Mouse (Mus musculus) ES-Bruce4 (cell line): ENCODE results near the gene Cyth3. TPM values are rescaled to one million over a fixed set of nuclear protein-coding genes. Genes with fewer than 3 reads are reported as not detected.
A peak's percentile ranks its signal among the peaks of the same experiment; 100 is the strongest.

Source experiments
- H3K27ac ChIP-seq: 2 replicates; pipeline ENCODE4 v1.5.1; 2012; ENCODE audit warnings: low read length, inconsistent platforms; ENCODE audit not compliant: insufficient read depth
- H3K27me3 ChIP-seq: 2 replicates; pipeline ENCODE4 v1.6.1; 2012; ENCODE audit warnings: mild to moderate bottlenecking, low read length, inconsistent platforms; ENCODE audit not compliant: control insufficient read depth, poor library complexity, insufficient read depth, severe bottlenecking
- H3K36me3 ChIP-seq: 2 replicates; pipeline ENCODE4 v1.6.1; 2012; ENCODE audit warnings: inconsistent platforms, mild to moderate bottlenecking, low read length, moderate library complexity; ENCODE audit not compliant: control insufficient read depth, poor library complexity, insufficient read depth, severe bottlenecking
- H3K4me1 ChIP-seq: one replicate; pipeline ENCODE4 v1.8.1; 2011; ENCODE audit warnings: low read length; ENCODE audit not compliant: control insufficient read depth, insufficient read depth
- H3K4me3 ChIP-seq: 2 replicates; pipeline ENCODE4 v1.5.1; 2011; ENCODE audit warnings: low read depth, mild to moderate bottlenecking, low read length
- H3K9ac ChIP-seq: 2 replicates; pipeline ENCODE4 v1.6.1; 2012; ENCODE audit warnings: low read depth, mild to moderate bottlenecking, inconsistent platforms; ENCODE audit not compliant: poor library complexity, severe bottlenecking
- H3K9me3 ChIP-seq: replicated peaks from 2 replicates; pipeline ENCODE4 v1.6.1; 2012; ENCODE audit warnings: mild to moderate bottlenecking, low read length, inconsistent platforms; ENCODE audit not compliant: control insufficient read depth, poor library complexity, insufficient read depth, severe bottlenecking
- CTCF ChIP-seq: IDR thresholded peaks from one replicate; pipeline ENCODE4 v1.8.1; 2011; ENCODE audit warnings: low read depth, low read length
- EP300 ChIP-seq: IDR thresholded peaks from 2 replicates; pipeline ENCODE4 v1.6.1; 2011; ENCODE audit warnings: low read depth, low read length; ENCODE audit not compliant: insufficient read depth
- POLR2A ChIP-seq: IDR thresholded peaks from one replicate; pipeline ENCODE4 v1.8.1; 2011; ENCODE audit warnings: low read length; ENCODE audit not compliant: insufficient read depth
- polyA plus RNA-seq: library from polyadenylated mRNA; stranded (reverse); fragments of >200 nt; gene quantifications from 2 replicates; pipeline ENCODE4 v1.2.4, GENCODE M21; 2011; ENCODE audit warnings: low read depth; ENCODE audit not compliant: missing spikeins, insufficient read depth, insufficient read length

Gene Cyth3
- polyA plus RNA-seq, 1 experiment = 15.5 TPM

DNA sequence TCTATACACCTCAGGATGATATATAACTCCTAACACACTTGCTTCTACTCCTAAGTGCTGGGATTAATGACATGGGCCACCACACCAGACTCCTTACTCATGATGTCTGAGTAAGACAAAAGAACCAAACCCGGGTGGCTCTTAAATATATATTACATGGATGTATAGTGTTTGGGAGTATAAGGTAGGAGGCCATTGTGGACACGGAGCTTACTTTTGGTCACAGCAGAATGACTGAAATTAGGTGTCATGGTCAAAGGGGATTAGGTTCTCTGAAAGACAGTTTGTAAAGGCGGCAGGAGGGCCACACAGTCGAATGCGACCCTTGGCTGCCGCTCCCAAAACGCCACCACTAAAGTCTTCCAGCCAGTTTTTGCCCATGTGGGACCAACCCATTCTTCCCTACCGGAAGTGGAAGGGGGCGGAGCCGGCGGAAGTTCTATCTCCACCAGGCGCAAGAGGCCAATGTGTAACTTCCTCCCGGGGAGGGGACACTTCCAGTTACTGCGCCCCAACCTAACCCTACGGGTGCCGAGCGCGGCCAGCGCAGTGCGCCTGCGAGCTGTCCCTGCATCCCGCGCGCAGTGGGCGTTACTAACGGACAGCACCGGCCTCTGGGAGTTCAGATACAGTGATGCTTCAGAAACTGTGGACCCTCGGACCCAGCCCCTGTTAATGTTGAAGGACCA, 135.7 kb downstream of the Cyth3 start:
- Histone ChIP-seq H3K27me3 (no peaks in the 10 kb centered on the region), H3K4me1 (no peaks in the 10 kb centered on the region), H3K36me3 (no peaks in the 10 kb centered on the region), H3K4me3 (peak overlapping the region; percentile 67), H3K27ac (no peak overlapping the region), H3K9ac (peak overlapping the region; percentile 61), H3K9me3 (no peaks in the 10 kb centered on the region)
- TF ChIP-seq EP300 = no peak
- TF ChIP-seq CTCF = no peak
- TF ChIP-seq POLR2A = no peak

DNA sequence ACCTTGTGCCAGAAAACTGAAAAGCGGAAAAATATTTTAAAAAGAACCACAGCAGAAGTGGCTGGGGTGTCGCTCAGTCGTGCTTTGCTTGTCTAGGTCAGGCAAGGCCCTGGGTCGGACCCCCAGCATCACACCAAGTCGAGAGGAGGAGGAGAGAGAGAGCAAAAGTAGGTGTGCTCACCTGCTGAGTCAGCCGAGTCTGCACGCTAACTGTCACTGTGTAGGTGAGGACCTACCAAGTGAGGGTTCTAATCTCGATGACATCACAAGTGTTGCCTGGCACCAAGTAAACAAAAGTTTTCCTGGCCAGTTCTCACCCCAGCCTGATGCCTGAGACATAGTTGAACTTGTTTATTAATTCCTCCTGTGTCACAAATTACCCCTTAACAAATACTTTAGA, 137.3 kb downstream of the Cyth3 start:
- no peaks in the 10 kb centered on the region for H3K27me3 ChIP-seq
- no peak overlapping the region for H3K4me3 ChIP-seq
- no peak overlapping the region for H3K27ac ChIP-seq
- no peaks in the 10 kb centered on the region for H3K36me3 ChIP-seq
- TF ChIP-seq EP300 = no peak
- no peaks in the 10 kb centered on the region for H3K9me3 ChIP-seq
- H3K4me1 ChIP-seq = no peaks in the 10 kb centered on the region
- H3K9ac ChIP-seq = no peak overlapping the region

Other genes starting within 250 kb of the Cyth3 start
- gene Kdelr2, start 218.6 kb upstream of the Cyth3 start, polyA plus RNA-seq = 80.1 and 80.4 TPM in 2 replicates
- 3.1 and 3.5 TPM in 2 replicates for gene Daglb, start 157.9 kb upstream of the Cyth3 start, polyA plus RNA-seq
- gene Rac1, start 94.4 kb upstream of the Cyth3 start, polyA plus RNA-seq = 278 and 296 TPM in 2 replicates
- 18.3 and 20.6 TPM in 2 replicates for gene Usp42, start 109.8 kb downstream of the Cyth3 start, polyA plus RNA-seq
- 23.3 and 24.9 TPM in 2 replicates for gene Eif2ak1, start 195.3 kb downstream of the Cyth3 start, polyA plus RNA-seq